15 mouse cellular contexts compared by ENCODE assay signal in the genomic region with DNA sequence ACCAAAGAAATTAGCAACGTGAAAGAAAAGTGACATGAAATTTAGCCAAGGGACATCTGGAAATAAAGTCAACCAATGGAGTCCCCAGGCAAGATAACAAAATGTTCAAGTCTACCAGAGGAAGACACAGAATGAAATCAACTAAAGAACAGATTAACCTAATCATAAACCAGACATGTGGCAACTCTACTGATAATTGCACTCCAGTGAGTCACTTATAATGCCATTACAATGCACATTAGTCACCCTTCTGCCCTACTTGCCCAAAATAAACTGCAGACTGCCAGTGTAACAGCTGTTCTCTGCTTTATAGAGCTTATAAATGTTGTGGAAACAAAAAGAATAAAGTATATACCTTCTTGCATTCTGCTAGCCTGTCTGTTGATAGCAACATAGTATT.
"Had no signal": no experiment of that assay in that cellular context is flagged by ENCODE, and none has a peak within 500 bp of the region (broad histone marks: within the 10 kb centered on the region; RNA-seq: fewer than 3 reads in every experiment).

No protein-coding gene starts in this region.

- H3K4me2 ChIP-seq: limb, embryonic 15.5 days; liver, embryonic 12.5 days; lung, embryonic 15.5 days; midbrain, embryonic 12.5 days; stomach, embryonic 15.5 days had no signal

- H3K4me1 ChIP-seq: limb, embryonic 15.5 days; liver, embryonic 12.5 days; lung, embryonic 15.5 days; megakaryocyte, embryonic 14.5 days; midbrain, embryonic 12.5 days; stomach, embryonic 15.5 days had no signal

- H3K27ac ChIP-seq: limb, embryonic 15.5 days; liver, embryonic 12.5 days; lung, embryonic 15.5 days; macrophage; midbrain, embryonic 12.5 days; stomach, embryonic 15.5 days had no signal

- H3K9me3 ChIP-seq: limb, embryonic 15.5 days; liver, embryonic 12.5 days; lung, embryonic 15.5 days; megakaryocyte, embryonic 14.5 days; midbrain, embryonic 12.5 days; stomach, embryonic 15.5 days had no signal

- H3K9ac ChIP-seq: limb, embryonic 15.5 days; liver, embryonic 12.5 days; lung, embryonic 15.5 days; midbrain, embryonic 12.5 days; stomach, embryonic 15.5 days had no signal

- H3K27me3 ChIP-seq: limb, embryonic 15.5 days; liver, embryonic 12.5 days; lung, embryonic 15.5 days; megakaryocyte, embryonic 14.5 days; midbrain, embryonic 12.5 days; stomach, embryonic 15.5 days had no signal

- H3K4me3 ChIP-seq: limb, embryonic 15.5 days; liver, embryonic 12.5 days; lung, embryonic 15.5 days; megakaryocyte, embryonic 14.5 days; midbrain, embryonic 12.5 days; stomach, embryonic 15.5 days had no signal

- H3K36me3 ChIP-seq: limb, embryonic 15.5 days; liver, embryonic 12.5 days; lung, embryonic 15.5 days; midbrain, embryonic 12.5 days; stomach, embryonic 15.5 days had no signal

- DNase-seq: kidney, adult 11 months; kidney, postnatal 10 days; kidney, postnatal 4 days; layer of hippocampus, postnatal 36 days; lung, postnatal 14 days; right cerebral cortex, postnatal 14 days; thymus, adult 2 months; thymus, postnatal 25 days had no signal

- ATAC-seq: liver, embryonic 12.5 days had no signal
